Mouse (Mus musculus): ENCODE results near the gene Sipa1. TPM values are rescaled to one million over a fixed set of nuclear protein-coding genes. Genes with fewer than 3 reads are reported as not detected.

Sipa1 gene
- total and polyA plus RNA-seq, 3 experiments, result 6.2 to 15.5 TPM; not detected in 1

GRCm38 (mm10) chr19:5652570-5652969, 10.9 kb downstream of the Sipa1 start:
- H3K9me3 ChIP-seq (replicated peaks; ENCODE audit: insufficient read depth, low read length), result no peaks in the 10 kb centered on the region
- 0 out of 4 replicates have a peak, but pooled peaks cover 0 to 4% of the 10 kb centered on the region in 2 experiments for H3K4me1 ChIP-seq (ENCODE audit: control insufficient read depth in 1 of 2, insufficient read depth in 2 of 2, low read length in 2 of 2)
- no peaks in the 10 kb centered on the region for H3K79me2 ChIP-seq (ENCODE audit: control insufficient read depth, insufficient read depth, low read length, poor library complexity)
- peaks cover 0 to under 1% of the 10 kb centered on the region in 2 experiments; a peak in 1 of 4 replicates for H3K36me3 ChIP-seq (ENCODE audit: control insufficient read depth in 1 of 2, insufficient read depth in 2 of 2, low read length in 2 of 2)
- H3K9ac ChIP-seq (ENCODE audit: control insufficient read depth, low read depth, low read length, poor library complexity, severe bottlenecking), result no peak overlapping the region
- H3K27ac ChIP-seq (ENCODE audit: control insufficient read depth, low read depth, low read length), result no peak overlapping the region
- no peaks in the 10 kb centered on the region for H3K27me3 ChIP-seq (ENCODE audit: control insufficient read depth in 1 of 2, insufficient read depth in 2 of 2, low read length in 2 of 2)
- H3K4me3 ChIP-seq (ENCODE audit: control insufficient read depth in 1 of 2, insufficient read depth in 1 of 2, low read depth in 2 of 2, low read length in 2 of 2), result no peak overlapping the region
- TF ChIP-seq USF1 (IDR thresholded peaks at IDR 0.05; ENCODE audit: low read depth, low read length) (no peak), MYC (IDR thresholded peaks at IDR 0.05; ENCODE audit: low read depth, low read length) (no peak), MAFK (IDR thresholded peaks at IDR 0.05; ENCODE audit: borderline replicate concordance, low read depth, low read length) (no peak), NELFE (IDR thresholded peaks at IDR 0.05; ENCODE audit: low read depth, low read length) (no peak), MYB (IDR thresholded peaks at IDR 0.05; ENCODE audit: low read depth, low read length) (no peak), GATA1 (IDR thresholded peaks at IDR 0.05; ENCODE audit: low read depth, low read length) (no peak), RCOR1 (IDR thresholded peaks at IDR 0.05; ENCODE audit: low read depth, low read length) (no peak), TCF12 (IDR thresholded peaks at IDR 0.05; ENCODE audit: low read depth, low read length) (no peak), ELF1 (IDR thresholded peaks at IDR 0.05; ENCODE audit: low read depth, low read length) (no peak), MXI1 (IDR thresholded peaks at IDR 0.05; ENCODE audit: low read depth, low read length) (no peak), ZKSCAN1 (IDR thresholded peaks at IDR 0.05; ENCODE audit: low read depth, low read length) (no peak)
- no peak for DNase-seq (ENCODE audit: low read depth, low spot score)

- H3K27ac ChIP-seq (ENCODE audit: control insufficient read depth, low read depth, low read length), result no peak overlapping the region
- no peaks in the 10 kb centered on the region for H3K79me2 ChIP-seq (ENCODE audit: control insufficient read depth, insufficient read depth, low read length, poor library complexity)
- peaks cover 0 to 2% of the 10 kb centered on the region in 2 experiments; a peak in 1 of 4 replicates for H3K36me3 ChIP-seq (ENCODE audit: control insufficient read depth in 1 of 2, insufficient read depth in 2 of 2, low read length in 2 of 2)
- TF ChIP-seq ZC3H11A (IDR thresholded peaks at IDR 0.05; ENCODE audit: low read depth, low read length) (no peak), SMC3 (IDR thresholded peaks at IDR 0.05; ENCODE audit: low read depth, low read length) (no peak), CHD2 (IDR thresholded peaks at IDR 0.05; ENCODE audit: low read length) (no peak), MYC (IDR thresholded peaks at IDR 0.05; ENCODE audit: low read depth, low read length) (no peak), KAT2A (conservative IDR thresholded peaks at IDR 0.05; ENCODE audit: low read depth, low read length) (no peak)
- 0 out of 4 replicates have a peak, but pooled peaks cover 0 to 4% of the 10 kb centered on the region in 2 experiments for H3K4me1 ChIP-seq (ENCODE audit: control insufficient read depth in 1 of 2, insufficient read depth in 2 of 2, low read length in 2 of 2)
- no peak overlapping the region for H3K4me3 ChIP-seq (ENCODE audit: control insufficient read depth in 1 of 2, insufficient read depth in 1 of 2, low read depth in 2 of 2, low read length in 2 of 2)
- H3K9ac ChIP-seq (ENCODE audit: control insufficient read depth, low read depth, low read length, poor library complexity, severe bottlenecking), result no peak overlapping the region
- DNase-seq (ENCODE audit: low read depth, low spot score), result no peak
- H3K9me3 ChIP-seq (replicated peaks; ENCODE audit: insufficient read depth, low read length), result no peaks in the 10 kb centered on the region
- no peaks in the 10 kb centered on the region for H3K27me3 ChIP-seq (ENCODE audit: control insufficient read depth in 1 of 2, insufficient read depth in 2 of 2, low read length in 2 of 2)
Measured at GRCm38 (mm10) chr19:5651502-5652274, 11.8 kb downstream of the Sipa1 start.

Data from MEL (cell line).